Mouse (Mus musculus) limb, embryonic 10.5 days (tissue): Measurements from ENCODE around the gene 1700017B05Rik. TPM values are rescaled to one million over a fixed set of nuclear protein-coding genes. Genes with fewer than 3 reads are reported as not detected.

Source experiments
- DNase-seq: peaks from one replicate; pipeline ENCODE4 v3.0.0-alpha.2; 2017; ENCODE audit warnings: low spot score
- H3K27ac ChIP-seq: fragments of 300-500 bp; sonication (generic); 2 replicates; pipeline ENCODE4 v1.5.1; 2016; ENCODE audit warnings: mild to moderate bottlenecking
- H3K27me3 ChIP-seq: fragments of 300-500 bp; sonication (generic); 2 replicates; pipeline ENCODE4 v1.6.1; 2016; ENCODE audit warnings: low read depth, mild to moderate bottlenecking; ENCODE audit not compliant: poor library complexity, severe bottlenecking
- H3K36me3 ChIP-seq: fragments of 300-500 bp; sonication (generic); 2 replicates; pipeline ENCODE4 v1.6.1; 2016; ENCODE audit warnings: mild to moderate bottlenecking, moderate library complexity
- H3K4me1 ChIP-seq: fragments of 300-500 bp; sonication (generic); 2 replicates; pipeline ENCODE4 v1.6.1; 2016
- H3K4me3 ChIP-seq: fragments of 300-500 bp; sonication (generic); 2 replicates; pipeline ENCODE4 v1.5.1; 2016; ENCODE audit warnings: mild to moderate bottlenecking, moderate library complexity
- H3K9me3 ChIP-seq: fragments of 300-500 bp; sonication (generic); replicated peaks from 2 replicates; pipeline ENCODE4 v1.6.1; 2016; ENCODE audit warnings: mild to moderate bottlenecking
- WGBS: fragments of 180-500 bp; shearing (Covaris S2); methylation state at CpG from one replicate; pipeline ENCODE4 v1.1.7; 2016; 5-methylcytosine and 5-hydroxymethylcytosine counted together
- polyA plus RNA-seq: library from polyadenylated mRNA; unstranded; fragments of >200 nt; fragmentation: Nextera tagmentation; extraction: Ambion mirVana; gene quantifications from 2 replicates; pipeline ENCODE4 v1.2.1, GENCODE M21; 2016

Gene 1700017B05Rik
- polyA plus RNA-seq, 1 experiment from 2014 or later: 17.7 TPM

DNA sequence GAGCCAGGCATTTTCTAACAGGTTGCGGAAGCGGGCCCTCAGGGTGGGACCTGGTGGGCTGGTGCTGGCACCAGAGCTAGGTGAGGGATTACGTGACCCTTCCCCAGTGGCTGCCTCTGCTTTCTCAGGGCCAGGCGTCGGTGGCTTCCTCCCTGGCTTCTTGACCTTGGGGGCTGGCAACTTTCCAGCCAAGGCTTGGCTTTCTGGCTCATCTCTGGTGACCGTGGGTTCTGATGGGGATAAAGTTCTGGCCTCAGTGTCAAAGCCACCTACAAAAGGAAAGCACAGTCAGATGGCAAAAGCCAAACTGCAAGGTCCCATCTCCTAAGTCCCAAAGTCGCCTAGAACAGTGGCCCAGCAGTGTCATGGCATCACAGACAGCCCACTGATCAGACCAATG is 8.4 kb downstream of the 1700017B05Rik start:
- Histone ChIP-seq H3K27me3 (no peaks in the 10 kb centered on the region), H3K9me3 (no peaks in the 10 kb centered on the region), H3K4me3 (no peak overlapping the region), H3K27ac (no peak overlapping the region), H3K36me3 (peaks cover 84% of the 10 kb centered on the region), H3K4me1 (no peaks in the 10 kb centered on the region; the same call in 1 of the 2 replicates)
- no peak for DNase-seq
- WGBS: 90% methylated on average over 7 of the region's 7 CpGs

DNA sequence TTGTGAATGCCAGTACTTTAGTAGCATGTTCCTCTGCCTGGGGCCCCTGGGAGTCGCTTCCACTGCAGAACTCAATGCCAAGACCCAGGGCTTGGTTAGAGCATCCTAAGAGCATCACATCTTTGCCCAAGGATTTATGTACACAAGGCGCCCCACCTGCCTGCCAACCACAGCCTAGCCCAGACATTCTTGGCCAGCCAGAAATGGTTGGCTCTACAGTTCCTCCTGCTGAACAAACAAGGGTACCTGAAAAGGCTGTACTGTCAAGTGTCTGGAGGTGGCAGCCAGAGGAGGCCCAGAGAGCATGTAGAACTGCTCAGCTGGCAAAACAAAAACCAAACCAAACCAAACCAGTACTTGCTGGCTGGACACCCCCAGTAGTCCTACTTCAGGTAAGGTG is 11.3 kb downstream of the 1700017B05Rik start:
- Histone ChIP-seq H3K27ac (no peak overlapping the region), H3K4me3 (no peak overlapping the region), H3K27me3 (no peaks in the 10 kb centered on the region), H3K36me3 (peaks cover 56% of the 10 kb centered on the region), H3K9me3 (no peaks in the 10 kb centered on the region), H3K4me1 (no peaks in the 10 kb centered on the region; the same call in 1 of the 2 replicates)
- no peak for DNase-seq
- WGBS: 89% methylated on average over 2 of the region's 2 CpGs

DNA sequence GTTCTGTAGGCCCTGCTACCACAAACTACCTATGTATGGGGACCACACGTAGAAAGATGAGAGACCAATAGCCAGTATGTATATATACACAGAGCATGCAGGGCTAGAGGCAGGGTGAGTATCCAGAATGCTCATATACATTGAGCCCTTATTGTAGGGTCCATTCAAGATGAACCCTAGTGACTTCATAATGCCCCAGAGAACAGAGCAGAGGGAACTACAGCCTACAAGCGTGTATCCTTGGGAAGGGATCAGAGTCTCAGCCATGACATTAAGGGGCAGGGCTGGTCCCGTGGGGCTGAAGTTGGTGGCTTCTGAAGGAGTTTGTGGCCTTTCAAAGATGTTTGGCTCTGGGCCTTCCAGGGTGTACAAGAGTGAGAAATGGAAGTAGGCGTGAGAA is 12.4 kb downstream of the 1700017B05Rik start:
- H3K36me3 ChIP-seq: peaks cover 45% of the 10 kb centered on the region

DNA sequence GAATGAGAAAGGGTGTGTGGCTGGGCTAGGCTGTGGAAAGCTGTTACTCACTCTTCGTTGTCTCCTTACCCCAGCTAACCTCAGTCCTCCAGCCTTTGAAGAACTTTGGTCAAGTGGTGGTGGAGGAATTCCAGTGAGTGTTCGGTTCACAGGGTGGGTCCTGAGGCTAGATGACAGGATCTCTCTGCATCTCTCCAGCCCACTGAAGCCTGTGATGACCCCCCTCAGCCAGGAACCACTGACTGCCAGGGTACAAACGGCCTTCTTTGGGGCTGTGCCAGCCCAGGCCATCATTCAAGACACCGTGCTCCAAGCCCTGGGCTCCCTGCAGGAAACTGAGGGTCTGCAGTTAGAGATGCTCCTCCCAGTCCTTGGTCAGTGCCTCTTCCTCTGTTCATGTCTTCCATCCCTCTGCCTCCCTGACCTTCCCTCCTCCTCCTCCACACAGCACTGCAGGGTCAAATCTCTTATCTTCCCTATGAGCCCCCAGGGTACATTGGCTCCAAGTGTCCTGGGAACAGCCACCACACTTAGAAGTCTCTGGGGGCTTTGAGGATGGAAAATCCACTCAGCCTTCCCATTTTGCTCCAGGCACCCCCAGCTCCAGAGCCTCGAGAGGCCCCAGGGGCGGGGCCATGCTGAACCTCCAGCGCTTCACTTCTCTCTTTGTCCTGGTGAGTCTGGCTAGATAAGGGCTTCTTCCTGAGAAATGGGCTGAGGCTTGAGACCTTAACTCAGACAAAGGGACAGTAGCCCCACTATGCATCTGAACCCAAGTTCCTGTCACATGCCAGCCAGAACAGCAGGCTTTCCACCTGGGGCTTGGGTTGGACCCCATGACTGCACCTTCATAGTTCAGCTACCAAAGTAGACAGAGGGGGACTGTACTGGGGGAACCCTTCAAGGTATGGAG is 14.1 kb downstream of the 1700017B05Rik start:
- Histone ChIP-seq H3K27me3 (no peaks in the 10 kb centered on the region), H3K4me1 (peaks cover 6% of the 10 kb centered on the region), H3K27ac (no peak overlapping the region), H3K36me3 (peaks cover 28% of the 10 kb centered on the region), H3K9me3 (no peaks in the 10 kb centered on the region), H3K4me3 (no peak overlapping the region)
- WGBS: 75% methylated on average over 7 of the region's 7 CpGs
- DNase-seq: no peak

More for the DNA sequence above, 12.4 kb downstream of the 1700017B05Rik start:
- Histone ChIP-seq H3K9me3 (no peaks in the 10 kb centered on the region), H3K4me3 (no peak overlapping the region), H3K27ac (no peak overlapping the region), H3K27me3 (no peaks in the 10 kb centered on the region), H3K4me1 (no peaks in the 10 kb centered on the region; the same call in 1 of the 2 replicates)
- no peak for DNase-seq
- WGBS: 89% methylated on average over 4 of the region's 4 CpGs

DNA sequence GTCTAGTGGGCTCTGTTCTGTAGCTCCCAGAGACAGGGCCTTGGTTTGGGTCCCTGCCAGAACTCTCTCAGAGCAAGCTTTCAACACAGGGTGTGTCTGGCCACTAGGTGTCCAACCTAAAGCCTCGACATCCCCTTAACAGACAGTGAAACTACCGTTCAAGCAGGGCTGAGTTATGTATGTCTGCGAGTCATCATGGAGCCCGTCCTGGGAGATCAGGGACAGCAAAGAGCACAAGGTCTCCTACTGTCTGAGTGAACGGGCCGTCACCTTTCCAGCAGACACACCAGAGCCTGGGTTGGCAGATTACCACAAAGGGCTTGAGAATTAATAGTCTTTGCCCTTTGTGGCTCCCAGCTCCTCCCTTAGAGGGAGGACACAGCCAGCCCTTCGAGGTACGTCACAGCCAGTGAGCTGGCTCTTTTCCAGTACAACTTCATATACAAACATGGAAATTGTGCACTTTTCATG is 15.2 kb downstream of the 1700017B05Rik start:
- Histone ChIP-seq H3K9me3 (no peaks in the 10 kb centered on the region), H3K4me3 (no peak overlapping the region), H3K4me1 (peaks cover 6% of the 10 kb centered on the region), H3K27me3 (no peaks in the 10 kb centered on the region), H3K36me3 (peaks cover 17% of the 10 kb centered on the region), H3K27ac (no peak overlapping the region)
- DNase-seq: no peak
- 68% methylated on average over 8 of the region's 8 CpGs for WGBS

DNA sequence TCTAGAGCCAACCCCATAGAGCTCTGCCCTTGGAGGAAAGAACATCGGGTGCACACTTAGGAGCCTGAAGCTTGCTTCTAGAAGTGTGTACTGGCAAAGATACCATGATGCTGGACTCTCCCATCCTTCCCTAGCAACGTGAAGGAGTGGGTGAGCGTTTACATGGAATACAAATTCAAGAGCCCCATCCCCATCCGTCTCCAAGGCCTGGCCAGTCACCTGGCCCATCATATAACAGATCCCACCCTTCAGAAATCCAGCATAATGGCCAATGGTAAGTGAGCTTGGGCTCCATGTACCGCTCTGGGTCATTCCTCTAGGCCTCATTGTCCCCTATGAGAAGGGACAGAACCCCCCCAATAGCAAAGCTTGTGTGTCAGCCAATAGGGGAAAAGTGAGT is 15.9 kb downstream of the 1700017B05Rik start:
- Histone ChIP-seq H3K4me1 (peaks cover 6% of the 10 kb centered on the region), H3K27ac (no peak overlapping the region), H3K36me3 (peaks cover 10% of the 10 kb centered on the region), H3K4me3 (no peak overlapping the region), H3K9me3 (no peaks in the 10 kb centered on the region), H3K27me3 (no peaks in the 10 kb centered on the region)
- 91% methylated on average over 5 of the region's 5 CpGs for WGBS
- DNase-seq: no peak

DNA sequence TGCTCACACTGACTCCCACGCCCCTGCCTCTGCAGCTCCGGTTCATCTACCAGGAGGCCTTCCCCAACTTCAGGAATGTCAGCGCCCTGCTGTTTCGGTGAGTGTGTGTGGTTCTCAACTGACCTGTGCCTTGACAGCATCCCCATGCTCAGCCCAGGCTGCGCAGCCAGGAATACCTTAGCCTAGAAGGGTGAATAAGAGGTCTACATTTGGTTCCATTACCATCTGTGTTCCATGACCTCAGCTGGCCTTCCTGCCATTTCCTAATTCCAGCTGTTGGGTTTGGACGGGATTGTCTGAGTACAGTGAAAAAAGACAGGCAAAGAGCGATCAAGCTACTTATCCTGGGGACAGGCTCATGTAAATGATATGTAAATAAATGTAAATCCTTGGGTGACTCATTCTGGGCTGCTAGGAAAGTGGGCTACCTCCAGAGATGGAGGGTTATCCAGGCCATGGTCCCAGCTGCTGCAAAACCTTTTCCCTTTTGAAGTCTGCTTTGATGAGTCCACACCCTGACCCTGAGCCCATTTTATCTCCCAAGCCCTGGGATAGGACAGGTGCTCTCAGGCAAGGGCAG is 18.2 kb downstream of the 1700017B05Rik start:
- Histone ChIP-seq H3K27me3 (no peaks in the 10 kb centered on the region), H3K4me3 (no peak overlapping the region), H3K4me1 (peaks cover 10% of the 10 kb centered on the region), H3K9me3 (no peaks in the 10 kb centered on the region), H3K36me3 (no peaks in the 10 kb centered on the region), H3K27ac (no peak overlapping the region)
- WGBS: 29% methylated on average over 7 of the region's 7 CpGs
- no peak for DNase-seq

DNA sequence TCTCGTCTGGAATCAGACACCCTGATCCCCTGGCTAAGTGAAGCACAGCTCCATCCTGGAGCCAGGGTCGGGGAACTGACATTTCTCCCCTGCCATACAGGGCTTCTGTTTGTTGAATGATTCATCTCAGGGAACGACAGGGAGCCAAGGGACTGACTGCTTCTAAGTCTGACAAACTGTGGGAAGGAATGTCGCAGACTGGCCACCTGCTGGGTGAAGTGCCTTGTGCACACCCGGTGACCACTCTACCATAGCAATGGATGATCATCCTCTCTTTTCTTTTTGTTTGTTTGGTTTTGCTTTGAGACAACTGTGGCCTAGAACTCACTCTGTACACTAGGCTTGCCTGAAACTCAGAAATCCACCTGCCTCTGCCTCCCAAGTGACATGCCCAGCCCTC is 19.5 kb downstream of the 1700017B05Rik start:
- Histone ChIP-seq H3K9me3 (no peaks in the 10 kb centered on the region), H3K4me3 (no peak overlapping the region), H3K4me1 (peaks cover 12% of the 10 kb centered on the region), H3K27ac (no peak overlapping the region), H3K36me3 (no peaks in the 10 kb centered on the region), H3K27me3 (no peaks in the 10 kb centered on the region)
- WGBS: 50% methylated on average over 5 of the region's 5 CpGs
- no peak for DNase-seq

DNA sequence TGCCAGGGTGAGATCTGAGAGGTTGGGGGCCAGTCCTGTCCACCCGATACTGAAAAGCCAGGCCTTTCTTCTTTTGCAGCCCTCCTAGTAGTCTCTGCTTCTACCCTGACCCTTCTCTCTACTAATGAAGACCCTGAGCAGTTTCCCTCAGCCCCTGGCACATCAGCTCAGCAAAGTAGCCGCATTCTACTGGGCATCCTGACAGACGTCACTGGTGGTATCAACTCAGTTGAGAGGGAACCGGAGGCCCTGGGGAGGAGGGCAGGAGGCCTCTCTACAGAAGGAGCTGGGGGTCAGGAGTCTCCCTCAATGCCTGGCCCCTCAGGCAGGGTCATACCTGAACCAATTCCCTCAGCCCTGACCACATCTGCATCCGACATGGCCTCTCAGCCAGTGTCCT is 21.3 kb downstream of the 1700017B05Rik start:
- no peak overlapping the region for H3K4me3 ChIP-seq
- no peaks in the 10 kb centered on the region for H3K36me3 ChIP-seq
- H3K4me1 ChIP-seq: peaks cover 12% of the 10 kb centered on the region
- no peaks in the 10 kb centered on the region for H3K27me3 ChIP-seq
- H3K9me3 ChIP-seq: no peaks in the 10 kb centered on the region
- no peak for DNase-seq
- 76% methylated on average over 5 of the region's 5 CpGs for WGBS
- no peak overlapping the region for H3K27ac ChIP-seq

DNA sequence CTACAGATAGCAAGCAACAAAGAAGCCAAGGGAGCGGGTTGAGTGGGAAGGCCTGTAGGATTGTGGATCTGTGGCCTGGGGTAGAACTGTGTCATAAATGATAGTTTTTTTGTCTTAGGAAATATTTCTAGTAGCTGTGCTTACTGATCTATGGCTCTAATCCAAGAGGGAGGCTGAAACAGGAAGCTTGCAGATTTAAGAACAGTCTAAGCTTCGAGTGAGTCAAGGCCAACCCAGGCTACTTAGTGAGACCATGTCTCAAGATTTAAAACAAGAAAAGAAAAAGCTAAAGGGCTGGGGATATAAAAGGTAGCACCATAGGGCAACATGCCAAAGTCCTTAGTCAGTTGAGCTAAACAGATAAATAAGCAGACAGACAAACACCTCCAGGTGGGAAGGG is 24.2 kb downstream of the 1700017B05Rik start:
- 94% methylated on average over 2 of the region's 2 CpGs for WGBS
- Histone ChIP-seq H3K36me3 (no peaks in the 10 kb centered on the region), H3K27me3 (no peaks in the 10 kb centered on the region), H3K27ac (no peak overlapping the region), H3K4me3 (no peak overlapping the region), H3K4me1 (peaks cover 6% of the 10 kb centered on the region; the same call in 1 of the 2 replicates), H3K9me3 (no peaks in the 10 kb centered on the region)
- no peak for DNase-seq

DNA sequence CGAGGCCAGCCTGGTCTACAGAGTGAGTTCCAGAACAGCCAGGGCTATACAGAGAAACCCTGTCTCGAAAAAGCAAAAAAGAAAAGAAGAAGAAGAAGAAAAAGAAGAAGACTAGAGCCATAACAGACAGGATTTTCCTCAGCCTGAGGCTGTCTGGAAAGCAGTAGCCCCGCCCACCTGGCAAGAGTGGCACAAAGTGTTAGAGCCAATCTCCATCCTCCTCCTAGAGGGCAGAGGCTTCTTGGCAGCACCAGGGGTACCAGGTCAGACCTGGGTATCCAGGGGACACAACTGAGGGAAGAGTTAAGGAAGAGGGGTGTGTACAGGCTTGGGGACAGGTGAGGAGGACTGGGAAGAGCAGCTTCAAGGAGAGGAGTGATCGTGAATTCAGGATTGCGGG is 24.7 kb downstream of the 1700017B05Rik start:
- H3K4me1 ChIP-seq: peaks cover 6% of the 10 kb centered on the region; the same call in 1 of the 2 replicates
- WGBS: 84% methylated on average over 5 of the region's 5 CpGs
- H3K4me3 ChIP-seq: no peak overlapping the region
- H3K27ac ChIP-seq: no peak overlapping the region
- no peaks in the 10 kb centered on the region for H3K27me3 ChIP-seq
- no peaks in the 10 kb centered on the region for H3K36me3 ChIP-seq
- no peak for DNase-seq
- no peaks in the 10 kb centered on the region for H3K9me3 ChIP-seq

DNA sequence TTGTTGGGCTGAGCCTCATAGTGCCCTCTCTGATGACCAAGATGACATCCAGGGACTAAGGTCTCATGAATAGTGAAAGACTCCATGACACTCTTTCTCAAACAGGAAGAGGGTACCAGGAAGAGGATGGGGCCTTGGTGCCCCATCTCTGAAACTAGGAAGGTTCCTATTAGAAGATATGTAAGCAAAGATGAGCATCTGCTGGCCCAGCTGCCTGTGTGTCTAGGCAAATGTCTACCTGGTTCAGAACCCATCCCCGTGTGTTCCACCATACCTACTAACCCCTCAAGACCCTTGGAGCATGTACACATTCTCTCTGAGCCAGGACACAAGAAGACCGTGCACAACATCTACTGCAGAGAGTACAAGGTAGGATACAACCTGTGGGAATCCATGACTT is 26.2 kb downstream of the 1700017B05Rik start, which contains the start of gene Trcg1:
Gene Trcg1, plus strand, starts transcription at position 301 of the 400 bp plus-strand sequence.
- 86% methylated on average over 2 of the region's 2 CpGs for WGBS
- DNase-seq: no peak

DNA sequence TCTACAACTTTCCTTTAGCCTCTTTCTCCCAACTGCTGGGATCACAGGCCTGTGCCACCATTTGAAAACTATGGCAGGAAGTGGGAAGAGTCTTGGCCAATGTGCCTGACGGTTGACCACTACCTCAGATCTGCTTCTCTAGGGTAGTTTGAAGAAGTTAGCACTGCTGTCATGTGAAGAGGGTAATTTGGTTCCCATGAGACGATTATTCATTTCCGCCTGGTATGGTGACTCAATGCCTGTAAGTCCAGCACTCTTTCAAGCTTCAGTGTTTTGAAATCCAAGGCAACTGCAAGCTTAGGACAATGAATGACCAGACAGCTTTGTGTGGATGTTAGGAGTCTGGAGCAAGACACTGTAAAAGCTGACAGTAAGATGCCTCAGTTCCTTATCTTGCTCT is 28.6 kb downstream of the 1700017B05Rik start:
- Histone ChIP-seq H3K4me3 (no peak overlapping the region), H3K36me3 (no peaks in the 10 kb centered on the region), H3K27me3 (no peaks in the 10 kb centered on the region), H3K27ac (no peak overlapping the region), H3K4me1 (peaks cover 17% of the 10 kb centered on the region), H3K9me3 (no peaks in the 10 kb centered on the region)
- 94% methylated on average over 3 of the region's 3 CpGs for WGBS
- no peak for DNase-seq

More for the DNA sequence above, 26.2 kb downstream of the 1700017B05Rik start, which contains the start of gene Trcg1:
- Histone ChIP-seq H3K27ac (no peak within 1 kb of the TSS), H3K9me3 (no peaks in the 10 kb centered on the region), H3K4me3 (no peak within 1 kb of the TSS), H3K27me3 (no peaks in the 10 kb centered on the region), H3K4me1 (peaks cover 10% of the 10 kb centered on the region), H3K36me3 (no peaks in the 10 kb centered on the region)
